Mouse (Mus musculus) left cerebral cortex, adult 8-10 months (tissue): ENCODE measurements around the gene Akap8. TPM values are rescaled to one million over a fixed set of nuclear protein-coding genes. Genes with fewer than 3 reads are reported as not detected.

ENCODE experiments used
- DNase-seq, 2 experiments: peaks; one replicate each; pipeline ENCODE4 v3.0.0; 2022; ENCODE audit warnings: low spot score in 2 of 2
- total RNA-seq, 4 experiments: library from RNA; stranded (reverse); gene quantifications; 2 replicates each; pipeline ENCODE4 v1.2.4; 2022

Gene Akap8
- 10 to 100 TPM; 78.4 to 92.7 (median 90.7) TPM for total RNA-seq

GRCm38 (mm10) chr17:32320597-32321389, at the start of gene Akap8:
Gene Akap8 (minus strand): TSS chr17:32321238.
- DNase-seq = peak; percentile 96 to 99

- no peak for DNase-seq
Observed at GRCm38 (mm10) chr17:32368991-32369578, 48.0 kb upstream of the Akap8 start.

- DNase-seq = no peak
Observed at GRCm38 (mm10) chr17:32367706-32368105, 46.7 kb upstream of the Akap8 start.

- no peak for DNase-seq
Observed at GRCm38 (mm10) chr17:32365296-32365695, 44.3 kb upstream of the Akap8 start.

GRCm38 (mm10) chr17:32364850-32365249, 43.8 kb upstream of the Akap8 start:
- no peak for DNase-seq

- DNase-seq = peak; percentile 70 to 85
Observed at GRCm38 (mm10) chr17:32364331-32364730, 43.3 kb upstream of the Akap8 start.

- DNase-seq = no peak
Observed at GRCm38 (mm10) chr17:32363821-32364301, 42.8 kb upstream of the Akap8 start.

GRCm38 (mm10) chr17:32362686-32363085, 41.6 kb upstream of the Akap8 start:
- no peak for DNase-seq

- no peak for DNase-seq
Observed at GRCm38 (mm10) chr17:32359928-32360327, 38.9 kb upstream of the Akap8 start.

GRCm38 (mm10) chr17:32358943-32359340, 37.9 kb upstream of the Akap8 start:
- DNase-seq = no peak

- DNase-seq = no peak
Observed at GRCm38 (mm10) chr17:32358192-32358942, 37.3 kb upstream of the Akap8 start.

- no peak for DNase-seq
Observed at GRCm38 (mm10) chr17:32356766-32357760, 36.0 kb upstream of the Akap8 start.

GRCm38 (mm10) chr17:32356281-32356680, 35.2 kb upstream of the Akap8 start:
- peak in 1 of 2 experiments; percentile 12 for DNase-seq

- no peak for DNase-seq
Observed at GRCm38 (mm10) chr17:32355031-32355430, 34.0 kb upstream of the Akap8 start.

GRCm38 (mm10) chr17:32354211-32354610, 33.2 kb upstream of the Akap8 start:
- DNase-seq = no peak

GRCm38 (mm10) chr17:32353696-32354095, 32.7 kb upstream of the Akap8 start:
- DNase-seq = peak in 1 of 2 experiments; percentile 81

GRCm38 (mm10) chr17:32351726-32352125, 30.7 kb upstream of the Akap8 start:
- no peak for DNase-seq

GRCm38 (mm10) chr17:32351269-32351668, 30.2 kb upstream of the Akap8 start:
- DNase-seq = no peak

GRCm38 (mm10) chr17:32350382-32350983, 29.4 kb upstream of the Akap8 start, which contains the start of gene Akap8l:
Gene Akap8l (minus strand): TSS chr17:32350607.
- DNase-seq = peak; percentile 94 to 99

GRCm38 (mm10) chr17:32349851-32350381, 28.9 kb upstream of the Akap8 start:
- DNase-seq = peak in 1 of 2 experiments; percentile 53
